Mouse (Mus musculus): ENCODE results near the gene Timm22.
A peak's percentile ranks its signal among the peaks of the same experiment; 100 is the strongest.

Timm22 gene

GRCm38 (mm10) chr11:76388711-76389110 lies 18.0 kb upstream of the Timm22 start:
- no peak for DNase-seq (ENCODE audit: low spot score)

- no peak for DNase-seq (ENCODE audit: low spot score)
Observed at GRCm38 (mm10) chr11:76392532-76392931, 14.2 kb upstream of the Timm22 start.

GRCm38 (mm10) chr11:76392996-76393395 lies 13.8 kb upstream of the Timm22 start:
- DNase-seq (ENCODE audit: low spot score): no peak

GRCm38 (mm10) chr11:76397650-76398311 lies 9.0 kb upstream of the Timm22 start:
- peak; percentile 57 for DNase-seq (ENCODE audit: low spot score)

GRCm38 (mm10) chr11:76398312-76398797 lies 8.4 kb upstream of the Timm22 start:
- DNase-seq (ENCODE audit: low spot score): no peak

GRCm38 (mm10) chr11:76398798-76399586 lies 7.8 kb upstream of the Timm22 start, which contains the start of gene Nxn:
Gene Nxn (minus strand): TSS chr11:76399140.
- peak; percentile 95 for DNase-seq (ENCODE audit: low spot score)

- no peak for DNase-seq (ENCODE audit: low spot score)
Observed at GRCm38 (mm10) chr11:76399587-76400330, 7.0 kb upstream of the Timm22 start.

- no peak for DNase-seq (ENCODE audit: low spot score)
Observed at GRCm38 (mm10) chr11:76401398-76401797, 5.4 kb upstream of the Timm22 start.

GRCm38 (mm10) chr11:76405113-76405512 lies 1.6 kb upstream of the Timm22 start:
- no peak for DNase-seq (ENCODE audit: low spot score)

GRCm38 (mm10) chr11:76405626-76406264 lies 1.0 kb upstream of the Timm22 start:
- DNase-seq (ENCODE audit: low spot score): no peak

GRCm38 (mm10) chr11:76410826-76411225 lies 4.1 kb downstream of the Timm22 start:
- DNase-seq (ENCODE audit: low spot score): peak; percentile 24

GRCm38 (mm10) chr11:76413202-76413601 lies 6.5 kb downstream of the Timm22 start:
- DNase-seq (ENCODE audit: low spot score): no peak

- DNase-seq (ENCODE audit: low spot score): peak; percentile 28
Observed at GRCm38 (mm10) chr11:76415001-76415400, 8.2 kb downstream of the Timm22 start.

GRCm38 (mm10) chr11:76415985-76416384 lies 9.2 kb downstream of the Timm22 start:
- no peak for DNase-seq (ENCODE audit: low spot score)

- peak; percentile 56 for DNase-seq (ENCODE audit: low spot score)
Observed at GRCm38 (mm10) chr11:76418423-76418822, 11.7 kb downstream of the Timm22 start.

- no peak for DNase-seq (ENCODE audit: low spot score)
Observed at GRCm38 (mm10) chr11:76419179-76419578, 12.4 kb downstream of the Timm22 start.

GRCm38 (mm10) chr11:76420896-76421295 lies 14.1 kb downstream of the Timm22 start:
- DNase-seq (ENCODE audit: low spot score): no peak

- no peak for DNase-seq (ENCODE audit: low spot score)
Observed at GRCm38 (mm10) chr11:76425749-76426148, 19.0 kb downstream of the Timm22 start.

- no peak for DNase-seq (ENCODE audit: low spot score)
Observed at GRCm38 (mm10) chr11:76427781-76428180, 21.0 kb downstream of the Timm22 start.

GRCm38 (mm10) chr11:76429046-76429445 lies 22.3 kb downstream of the Timm22 start:
- no peak for DNase-seq (ENCODE audit: low spot score)

- no peak for DNase-seq (ENCODE audit: low spot score)
Observed at GRCm38 (mm10) chr11:76429556-76429955, 22.8 kb downstream of the Timm22 start.
